Mouse (Mus musculus): ENCODE measurements at regions not wholly inside any gene's neighbourhood (a gene's known extent, or its start where the extent isn't known, plus 50 kb on each side); places are given as distances from the start of the nearest gene placed in this dataset.

GRCm38 (mm10) chrX:11565888-11566287 lies 238.3 kb downstream of the H2al1j start:
- TF ChIP-seq CTCF (IDR thresholded peaks at IDR 0.05; ENCODE audit: low read depth, low read length) (no peak), POLR2A (IDR thresholded peaks at IDR 0.05; ENCODE audit: insufficient read depth, low read length) (no peak), EP300 (IDR thresholded peaks at IDR 0.05; ENCODE audit: insufficient read depth, low read depth, low read length) (no peak)
- Histone ChIP-seq H3K4me1 (ENCODE audit: control insufficient read depth, insufficient read depth, low read length) (no peaks in the 10 kb centered on the region), H3K36me3 (ENCODE audit: control insufficient read depth, insufficient read depth, low read length, poor library complexity, severe bottlenecking) (no peaks in the 10 kb centered on the region), H3K4me3 (ENCODE audit: low read depth, low read length) (no peak overlapping the region), H3K27me3 (ENCODE audit: control insufficient read depth, insufficient read depth, low read length, poor library complexity, severe bottlenecking) (no peaks in the 10 kb centered on the region), H3K9ac (ENCODE audit: low read depth, poor library complexity, severe bottlenecking) (no peak overlapping the region), H3K27ac (ENCODE audit: insufficient read depth, low read length) (no peak overlapping the region), H3K9me3 (replicated peaks; ENCODE audit: control insufficient read depth, insufficient read depth, low read length, poor library complexity, severe bottlenecking) (no peaks in the 10 kb centered on the region)

- Histone ChIP-seq H3K4me3 (ENCODE audit: low read depth, low read length) (no peak overlapping the region), H3K9ac (ENCODE audit: low read depth, poor library complexity, severe bottlenecking) (no peak overlapping the region), H3K4me1 (ENCODE audit: control insufficient read depth, insufficient read depth, low read length) (no peaks in the 10 kb centered on the region), H3K27me3 (ENCODE audit: control insufficient read depth, insufficient read depth, low read length, poor library complexity, severe bottlenecking) (no peaks in the 10 kb centered on the region), H3K9me3 (replicated peaks; ENCODE audit: control insufficient read depth, insufficient read depth, low read length, poor library complexity, severe bottlenecking) (no peaks in the 10 kb centered on the region), H3K36me3 (ENCODE audit: control insufficient read depth, insufficient read depth, low read length, poor library complexity, severe bottlenecking) (no peaks in the 10 kb centered on the region), H3K27ac (ENCODE audit: insufficient read depth, low read length) (no peak overlapping the region)
- no peak for TF ChIP-seq CTCF (IDR thresholded peaks at IDR 0.05; ENCODE audit: low read depth, low read length)
- TF ChIP-seq POLR2A (IDR thresholded peaks at IDR 0.05; ENCODE audit: insufficient read depth, low read length) = no peak
- no peak for TF ChIP-seq EP300 (IDR thresholded peaks at IDR 0.05; ENCODE audit: insufficient read depth, low read depth, low read length)
These were observed 240.2 kb downstream of the H2al1j start for GRCm38 (mm10) chrX:11567827-11568226.

GRCm38 (mm10) chrX:11568262-11568661 lies 240.6 kb downstream of the H2al1j start:
- no peak overlapping the region for H3K4me3 ChIP-seq (ENCODE audit: low read depth, low read length)
- TF ChIP-seq POLR2A (IDR thresholded peaks at IDR 0.05; ENCODE audit: insufficient read depth, low read length) (no peak), EP300 (IDR thresholded peaks at IDR 0.05; ENCODE audit: insufficient read depth, low read depth, low read length) (no peak), CTCF (IDR thresholded peaks at IDR 0.05; ENCODE audit: low read depth, low read length) (no peak)
- no peak overlapping the region for H3K27ac ChIP-seq (ENCODE audit: insufficient read depth, low read length)
- H3K9me3 ChIP-seq (replicated peaks; ENCODE audit: control insufficient read depth, insufficient read depth, low read length, poor library complexity, severe bottlenecking) = no peaks in the 10 kb centered on the region
- H3K9ac ChIP-seq (ENCODE audit: low read depth, poor library complexity, severe bottlenecking) = no peak overlapping the region
- H3K4me1 ChIP-seq (ENCODE audit: control insufficient read depth, insufficient read depth, low read length) = no peaks in the 10 kb centered on the region
- no peaks in the 10 kb centered on the region for H3K36me3 ChIP-seq (ENCODE audit: control insufficient read depth, insufficient read depth, low read length, poor library complexity, severe bottlenecking)
- no peaks in the 10 kb centered on the region for H3K27me3 ChIP-seq (ENCODE audit: control insufficient read depth, insufficient read depth, low read length, poor library complexity, severe bottlenecking)

GRCm38 (mm10) chrX:11574354-11574753 lies 246.7 kb downstream of the H2al1j start:
- no peaks in the 10 kb centered on the region for H3K4me1 ChIP-seq (ENCODE audit: control insufficient read depth, insufficient read depth, low read length)
- H3K27me3 ChIP-seq (ENCODE audit: control insufficient read depth, insufficient read depth, low read length, poor library complexity, severe bottlenecking) = no peaks in the 10 kb centered on the region
- H3K27ac ChIP-seq (ENCODE audit: insufficient read depth, low read length) = no peak overlapping the region
- H3K36me3 ChIP-seq (ENCODE audit: control insufficient read depth, insufficient read depth, low read length, poor library complexity, severe bottlenecking) = no peaks in the 10 kb centered on the region
- no peaks in the 10 kb centered on the region for H3K9me3 ChIP-seq (replicated peaks; ENCODE audit: control insufficient read depth, insufficient read depth, low read length, poor library complexity, severe bottlenecking)
- H3K4me3 ChIP-seq (ENCODE audit: low read depth, low read length) = no peak overlapping the region
- no peak for TF ChIP-seq EP300 (IDR thresholded peaks at IDR 0.05; ENCODE audit: insufficient read depth, low read depth, low read length)
- no peak for TF ChIP-seq CTCF (IDR thresholded peaks at IDR 0.05; ENCODE audit: low read depth, low read length)
- TF ChIP-seq POLR2A (IDR thresholded peaks at IDR 0.05; ENCODE audit: insufficient read depth, low read length) = no peak
- H3K9ac ChIP-seq (ENCODE audit: low read depth, poor library complexity, severe bottlenecking) = no peak overlapping the region

- Histone ChIP-seq H3K4me3 (ENCODE audit: low read depth, low read length) (no peak overlapping the region), H3K9ac (ENCODE audit: low read depth, poor library complexity, severe bottlenecking) (no peak overlapping the region), H3K27me3 (ENCODE audit: control insufficient read depth, insufficient read depth, low read length, poor library complexity, severe bottlenecking) (no peaks in the 10 kb centered on the region), H3K36me3 (ENCODE audit: control insufficient read depth, insufficient read depth, low read length, poor library complexity, severe bottlenecking) (no peaks in the 10 kb centered on the region), H3K27ac (ENCODE audit: insufficient read depth, low read length) (no peak overlapping the region), H3K4me1 (ENCODE audit: control insufficient read depth, insufficient read depth, low read length) (no peaks in the 10 kb centered on the region), H3K9me3 (replicated peaks; ENCODE audit: control insufficient read depth, insufficient read depth, low read length, poor library complexity, severe bottlenecking) (no peaks in the 10 kb centered on the region)
- TF ChIP-seq CTCF (IDR thresholded peaks at IDR 0.05; ENCODE audit: low read depth, low read length) (no peak), EP300 (IDR thresholded peaks at IDR 0.05; ENCODE audit: insufficient read depth, low read depth, low read length) (no peak), POLR2A (IDR thresholded peaks at IDR 0.05; ENCODE audit: insufficient read depth, low read length) (no peak)
These were observed 247.9 kb downstream of the H2al1j start for GRCm38 (mm10) chrX:11575571-11575970.

GRCm38 (mm10) chrX:11576287-11576686 lies 248.7 kb downstream of the H2al1j start:
- Histone ChIP-seq H3K4me1 (ENCODE audit: control insufficient read depth, insufficient read depth, low read length) (no peaks in the 10 kb centered on the region), H3K36me3 (ENCODE audit: control insufficient read depth, insufficient read depth, low read length, poor library complexity, severe bottlenecking) (no peaks in the 10 kb centered on the region), H3K27ac (ENCODE audit: insufficient read depth, low read length) (no peak overlapping the region), H3K9ac (ENCODE audit: low read depth, poor library complexity, severe bottlenecking) (no peak overlapping the region), H3K4me3 (ENCODE audit: low read depth, low read length) (no peak overlapping the region), H3K9me3 (replicated peaks; ENCODE audit: control insufficient read depth, insufficient read depth, low read length, poor library complexity, severe bottlenecking) (no peaks in the 10 kb centered on the region), H3K27me3 (ENCODE audit: control insufficient read depth, insufficient read depth, low read length, poor library complexity, severe bottlenecking) (no peaks in the 10 kb centered on the region)
- TF ChIP-seq POLR2A (IDR thresholded peaks at IDR 0.05; ENCODE audit: insufficient read depth, low read length) (no peak), EP300 (IDR thresholded peaks at IDR 0.05; ENCODE audit: insufficient read depth, low read depth, low read length) (no peak), CTCF (IDR thresholded peaks at IDR 0.05; ENCODE audit: low read depth, low read length) (no peak)
